In genomic region chr1:194613923-194614830, GRCm38 (mm10) we compare ENCODE assay signal across 12 mouse cellular contexts. TPM values are rescaled to one million over a fixed set of nuclear protein-coding genes. Genes with fewer than 3 reads are reported as not detected.
A peak's percentile ranks its signal among the peaks of the same experiment; 100 is the strongest.
DNase-seq lines count a peak whose midpoint lies in the region; ATAC-seq and TF ChIP-seq lines count a peak whose summit lies in the region.
"Had no signal": no experiment of that assay in that cellular context is flagged by ENCODE, and none has a peak within 500 bp of the region (broad histone marks: within the 10 kb centered on the region; RNA-seq: fewer than 3 reads in every experiment).

No protein-coding gene starts in this region.

- 40% methylated on average over 5 of the region's 5 CpGs for WGBS in forebrain, embryonic 15.5 days
- WGBS in hindbrain, embryonic 16.5 days: 57% methylated on average over 5 of the region's 5 CpGs
- 67% methylated on average over 5 of the region's 5 CpGs for WGBS in liver, embryonic 15.5 days (ENCODE audit: insufficient replicate concordance)
- WGBS in thymus, adult 2 months: 94% methylated on average over 5 of the region's 5 CpGs

- H3K9me3 ChIP-seq in forebrain, embryonic 15.5 days: no peaks in the 10 kb centered on the region
- no peaks in the 10 kb centered on the region for H3K9me3 ChIP-seq in hindbrain, embryonic 16.5 days (ENCODE audit: control insufficient read depth, low read length)
- H3K9me3 ChIP-seq in liver, embryonic 15.5 days (replicated peaks): no peaks in the 10 kb centered on the region
- H3K9me3 ChIP-seq: G1E; megakaryocyte, embryonic 14.5 days had no signal

- peak; percentile 64 for DNase-seq in layer of hippocampus, adult 11-12 months (ENCODE audit: low spot score)
- DNase-seq in layer of hippocampus, adult 9-10 months (ENCODE audit: low spot score): no peak
- no peak for DNase-seq in thymus, postnatal 36 days
- no peak for DNase-seq in thymus, adult 2 months
- DNase-seq: adrenal gland, postnatal 36 days; embryo, embryonic 11 days; gastrocnemius, postnatal 14 days had no signal

- H3K27ac ChIP-seq in forebrain, embryonic 15.5 days (replicated peaks): peak overlapping the region; percentile 87
- no peak overlapping the region for H3K27ac ChIP-seq in hindbrain, embryonic 16.5 days (ENCODE audit: low read depth, low read length)
- H3K27ac ChIP-seq in liver, embryonic 15.5 days (replicated peaks): no peak overlapping the region
- no peak overlapping the region for H3K27ac ChIP-seq in thymus, adult 2 months (ENCODE audit: control insufficient read depth, insufficient read depth, low read length)

- no peak for TF ChIP-seq CTCF in thymus, adult 2 months (IDR thresholded peaks at IDR 0.05; ENCODE audit: borderline replicate concordance, control insufficient read depth, extremely low read depth, insufficient read depth, low read length, poor library complexity)

- no peak overlapping the region for H3K4me3 ChIP-seq in forebrain, embryonic 15.5 days
- no peak overlapping the region for H3K4me3 ChIP-seq in hindbrain, embryonic 16.5 days (ENCODE audit: low read length)
- H3K4me3 ChIP-seq in liver, embryonic 15.5 days (replicated peaks): no peak overlapping the region
- no peak overlapping the region for H3K4me3 ChIP-seq in thymus, adult 2 months (ENCODE audit: control insufficient read depth, insufficient read depth, low read length)
- H3K4me3 ChIP-seq: megakaryocyte, embryonic 14.5 days had no signal

- H3K4me1 ChIP-seq in forebrain, embryonic 15.5 days: peaks cover 40% of the 10 kb centered on the region
- peaks cover 8% of the 10 kb centered on the region for H3K4me1 ChIP-seq in hindbrain, embryonic 16.5 days (ENCODE audit: control insufficient read depth, insufficient read depth, low read depth, low read length)
- H3K4me1 ChIP-seq in liver, embryonic 15.5 days (replicated peaks): peaks cover 31% of the 10 kb centered on the region
- H3K4me1 ChIP-seq in thymus, adult 2 months (replicated peaks; ENCODE audit: control insufficient read depth, insufficient read depth, low read length): no peaks in the 10 kb centered on the region

- H3K4me2 ChIP-seq in forebrain, embryonic 15.5 days (replicated peaks): no peak overlapping the region
- no peak overlapping the region for H3K4me2 ChIP-seq in hindbrain, embryonic 16.5 days (ENCODE audit: low read length)
- no peak overlapping the region for H3K4me2 ChIP-seq in liver, embryonic 15.5 days

- H3K9ac ChIP-seq in forebrain, embryonic 15.5 days (replicated peaks): no peak overlapping the region
- no peak overlapping the region for H3K9ac ChIP-seq in hindbrain, embryonic 16.5 days (ENCODE audit: low read depth, low read length)
- no peak overlapping the region for H3K9ac ChIP-seq in liver, embryonic 15.5 days

- peak; percentile 70 for ATAC-seq in forebrain, embryonic 15.5 days (replicated peaks)
- peak; percentile 41 for ATAC-seq in hindbrain, embryonic 16.5 days
- peak; percentile 60 for ATAC-seq in liver, embryonic 15.5 days (ENCODE audit: insufficient read depth)

- no peaks in the 10 kb centered on the region for H3K27me3 ChIP-seq in forebrain, embryonic 15.5 days
- no peaks in the 10 kb centered on the region for H3K27me3 ChIP-seq in hindbrain, embryonic 16.5 days (replicated peaks; ENCODE audit: control insufficient read depth, insufficient read depth, low read length)
- no peaks in the 10 kb centered on the region for H3K27me3 ChIP-seq in liver, embryonic 15.5 days
- no peaks in the 10 kb centered on the region for H3K27me3 ChIP-seq in thymus, adult 2 months (ENCODE audit: control insufficient read depth, insufficient read depth, low read length)

- no peaks in the 10 kb centered on the region for H3K36me3 ChIP-seq in forebrain, embryonic 15.5 days
- no peaks in the 10 kb centered on the region for H3K36me3 ChIP-seq in hindbrain, embryonic 16.5 days (ENCODE audit: control insufficient read depth, insufficient read depth, low read length)
- H3K36me3 ChIP-seq in liver, embryonic 15.5 days (replicated peaks): no peaks in the 10 kb centered on the region
- no peaks in the 10 kb centered on the region for H3K36me3 ChIP-seq in thymus, adult 2 months (ENCODE audit: control insufficient read depth, insufficient read depth, low read length)
- H3K36me3 ChIP-seq: G1E had no signal

- no peak for TF ChIP-seq POLR2A in thymus, adult 2 months (IDR thresholded peaks at IDR 0.05; ENCODE audit: control insufficient read depth, extremely low read depth, insufficient read depth, low read length, poor library complexity)

RNA-seq across cellular contexts. Expression of gene Plxna2, which starts 3.8 kb away (rescaled TPM):
- polyA plus RNA-seq in forebrain, embryonic 15.5 days (2015; fragmentation: Nextera tagmentation; extraction: Ambion mirVana): 72.1 and 78.3 TPM in 2 replicates
- polyA plus RNA-seq in hindbrain, embryonic 16.5 days (2015; fragmentation: Nextera tagmentation; extraction: Ambion mirVana): 24.2 and 28.3 TPM in 2 replicates
- polyA plus RNA-seq in liver, embryonic 15.5 days (2015; fragmentation: Nextera tagmentation; extraction: Ambion mirVana): 1.6 and 2.1 TPM in 2 replicates
- 3.2 and 4.0 TPM in 2 replicates for polyA plus RNA-seq in thymus, adult 2 months (2012; rRNA removed)
- polyA plus RNA-seq: G1E had no signal
